Mouse (Mus musculus) CD4-positive, CD25-positive, alpha-beta regulatory T cell, adult 4 months (primary cell): ENCODE measurements around the gene Fam78a. TPM values are rescaled to one million over a fixed set of nuclear protein-coding genes. Genes with fewer than 3 reads are reported as not detected.

Experiments used
- ATAC-seq: one replicate; pipeline ENCODE4 v1.8.0; 2017
- polyA plus RNA-seq, 2 experiments: library from polyadenylated mRNA; unstranded; fragments of 100-300 nt; shearing (Covaris generic); gene quantifications; one replicate each; pipeline ENCODE4 v1.2.1; 2017

The Fam78a gene
- polyA plus RNA-seq: 10 to 100 TPM; 22.6 to 24.4 TPM

GRCm38 (mm10) chr2:32084111-32084871 lies at the start of gene Fam78a:
Gene Fam78a, minus strand, starts transcription at chr2:32084857.
- peak; percentile 44 for ATAC-seq

- peak; percentile 59 for ATAC-seq
Observed at GRCm38 (mm10) chr2:32134039-32134438, 49.4 kb upstream of the Fam78a start.

- ATAC-seq: no peak
Observed at GRCm38 (mm10) chr2:32132567-32132992, 47.9 kb upstream of the Fam78a start.

- no peak for ATAC-seq
Observed at GRCm38 (mm10) chr2:32131866-32132566, 47.4 kb upstream of the Fam78a start.

GRCm38 (mm10) chr2:32131205-32131834 lies 46.7 kb upstream of the Fam78a start:
- ATAC-seq: no peak

DNA sequence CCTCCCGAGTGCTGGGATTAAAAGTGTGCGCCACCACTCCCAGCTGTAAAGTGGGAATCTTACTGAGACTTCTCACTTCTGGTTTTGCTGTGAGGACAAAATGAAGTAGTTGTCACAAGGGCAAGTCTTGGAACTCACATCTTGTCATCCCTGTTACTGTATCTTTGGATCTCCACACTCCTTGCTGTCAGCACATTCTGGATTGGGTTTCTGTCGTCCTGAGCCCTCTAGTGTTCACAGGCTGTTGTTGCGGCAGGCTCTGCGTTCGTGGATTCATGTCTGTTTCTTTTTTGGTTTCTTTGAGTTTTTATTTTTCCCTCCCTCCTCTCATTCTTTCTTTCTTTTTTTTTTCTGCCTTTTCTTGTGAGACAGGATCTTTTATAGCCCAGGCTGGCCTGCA lies 45.8 kb upstream of the Fam78a start:
- peak; percentile 63 for ATAC-seq

DNA sequence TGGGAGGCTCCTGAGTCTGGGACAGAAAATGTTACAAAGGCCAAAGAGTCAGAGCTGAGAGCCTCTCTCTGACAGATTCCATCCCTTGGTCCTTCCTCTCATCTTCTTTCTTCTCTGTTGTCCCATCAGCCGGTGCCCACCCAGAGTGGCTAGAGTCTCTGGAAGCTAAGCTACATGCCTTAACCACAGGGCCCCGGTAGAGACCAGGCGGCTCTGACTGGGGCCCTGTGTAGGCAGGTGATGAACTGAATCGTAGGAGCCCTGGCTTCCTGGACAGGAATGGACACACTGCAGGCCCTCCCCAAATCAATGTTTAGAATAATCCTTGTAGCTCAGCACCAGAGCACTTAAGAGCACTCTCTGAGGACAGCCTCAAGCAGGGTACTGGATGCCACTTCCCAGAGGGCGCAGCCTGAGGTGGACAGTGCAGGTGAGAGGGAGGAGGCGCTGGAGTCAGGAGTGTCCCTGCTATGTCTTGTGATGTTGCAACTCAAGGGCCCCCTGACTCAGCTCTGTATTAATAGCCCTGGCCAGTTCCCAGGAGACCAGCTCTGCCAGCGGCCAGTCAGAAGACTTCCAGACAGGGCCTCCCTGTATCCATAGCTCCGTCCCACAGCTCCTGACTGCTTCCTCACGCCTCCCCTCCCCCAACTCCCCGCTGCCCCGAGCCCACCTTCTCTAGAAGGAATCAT lies 44.9 kb upstream of the Fam78a start:
- ATAC-seq: no peak

GRCm38 (mm10) chr2:32128536-32128841 lies 43.8 kb upstream of the Fam78a start:
- ATAC-seq: no peak

DNA sequence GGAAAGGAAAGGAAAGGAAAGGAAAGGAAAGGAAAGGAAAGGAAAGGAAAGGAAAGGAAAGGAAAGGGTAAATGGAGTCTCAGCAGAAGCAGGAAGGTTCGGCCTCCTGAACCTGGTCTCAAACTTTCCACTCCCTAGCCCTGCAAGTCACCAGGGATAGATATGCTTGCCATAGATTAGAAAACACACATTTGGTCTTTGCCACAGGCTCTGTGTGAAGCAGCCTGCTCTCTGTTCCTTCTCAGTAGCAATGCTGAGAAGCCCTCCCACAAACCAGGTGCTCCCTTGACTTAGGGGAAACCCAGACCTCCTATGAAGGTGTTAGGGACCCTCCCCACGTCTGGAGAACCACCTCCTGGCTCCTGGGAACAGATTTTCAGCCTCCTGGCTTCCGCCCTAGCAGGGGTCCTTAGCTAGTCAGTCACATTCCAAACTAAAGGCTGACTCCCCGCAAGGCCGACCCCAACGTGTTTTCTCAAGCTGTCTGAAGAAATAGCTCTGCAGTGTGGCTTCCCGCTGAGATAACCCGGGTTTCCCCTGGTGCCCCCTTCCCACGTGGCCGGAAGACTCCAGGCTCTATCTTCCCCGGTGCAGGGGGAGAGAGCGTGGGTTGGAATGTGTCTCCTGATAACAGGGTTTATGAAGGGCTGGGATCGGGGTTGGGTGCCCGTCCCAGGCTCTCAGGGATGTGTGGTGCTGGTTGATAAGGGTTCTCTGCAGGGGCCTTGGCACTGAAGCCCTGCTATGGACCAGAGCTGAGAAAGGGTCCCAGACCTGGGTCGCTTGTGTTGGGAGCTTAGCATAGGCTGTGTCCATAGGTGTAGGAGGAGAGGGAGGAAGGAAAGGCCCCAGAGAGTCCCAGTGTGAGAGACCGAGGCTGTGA lies 43.2 kb upstream of the Fam78a start:
- ATAC-seq: no peak

GRCm38 (mm10) chr2:32121785-32122184 lies 37.1 kb upstream of the Fam78a start:
- no peak for ATAC-seq

DNA sequence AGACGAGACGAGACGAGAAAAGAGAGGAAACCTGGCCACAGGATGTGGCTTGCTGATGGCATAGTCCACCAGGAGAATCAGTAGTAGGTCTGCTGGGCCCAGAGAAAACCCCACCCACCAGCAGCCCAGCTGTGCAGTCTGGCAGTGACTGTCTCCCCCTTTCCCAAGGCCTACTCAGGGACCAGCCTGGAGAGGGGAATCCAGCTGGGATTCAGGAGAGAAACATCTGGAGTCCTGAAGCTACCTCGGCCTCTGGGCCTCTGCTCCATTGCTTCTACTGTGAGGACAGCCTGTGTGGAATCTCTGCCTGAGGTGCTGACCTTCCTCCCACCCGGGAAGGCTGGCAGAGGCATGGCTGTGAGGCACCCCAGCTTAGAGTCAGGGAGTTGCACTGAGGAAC lies 36.5 kb upstream of the Fam78a start:
- peak; percentile 74 for ATAC-seq

DNA sequence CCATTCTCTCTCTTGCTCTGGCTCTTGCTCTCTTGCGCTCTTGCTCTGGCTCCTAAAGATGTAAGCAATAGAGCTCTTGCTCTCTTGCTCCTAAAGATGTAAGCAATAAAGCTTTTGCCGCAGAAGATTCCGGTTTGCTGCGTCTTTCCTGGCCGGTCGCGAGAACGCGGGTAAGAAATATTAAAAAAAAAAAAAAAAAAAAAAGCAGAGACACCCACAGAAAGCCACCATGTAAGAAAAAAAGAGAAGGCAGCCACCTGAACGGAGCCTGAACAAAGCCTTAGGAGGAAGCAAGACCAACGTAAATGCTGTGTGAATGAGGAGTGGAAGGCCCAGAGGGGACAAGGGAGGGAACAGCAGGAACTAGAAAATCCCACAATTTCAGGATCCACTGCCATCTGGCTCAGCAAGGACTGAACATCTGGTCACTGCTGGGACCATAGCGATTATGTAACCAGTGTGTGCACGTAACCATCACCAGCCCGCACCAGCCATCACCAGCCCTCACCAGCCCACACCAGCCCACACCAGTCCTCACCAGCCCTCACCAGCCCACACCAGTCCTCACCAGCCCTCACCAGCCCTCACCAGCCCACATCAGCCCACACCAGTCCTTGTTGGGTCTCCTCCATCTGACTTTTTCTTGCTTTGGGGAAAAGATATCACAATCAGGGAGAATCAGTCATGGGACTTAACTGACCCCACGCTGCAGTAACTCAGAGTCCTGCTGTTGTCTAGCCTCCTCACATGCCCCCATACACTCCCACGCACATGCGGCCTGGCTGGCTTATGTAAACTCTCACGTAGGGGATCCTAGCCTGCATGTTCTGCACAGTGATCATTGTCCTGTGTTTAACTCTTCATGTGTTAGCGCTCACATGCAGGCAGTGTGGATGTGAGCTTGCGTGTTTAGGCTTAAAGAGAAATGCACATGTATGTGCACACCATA lies 35.4 kb upstream of the Fam78a start:
- ATAC-seq: no peak

DNA sequence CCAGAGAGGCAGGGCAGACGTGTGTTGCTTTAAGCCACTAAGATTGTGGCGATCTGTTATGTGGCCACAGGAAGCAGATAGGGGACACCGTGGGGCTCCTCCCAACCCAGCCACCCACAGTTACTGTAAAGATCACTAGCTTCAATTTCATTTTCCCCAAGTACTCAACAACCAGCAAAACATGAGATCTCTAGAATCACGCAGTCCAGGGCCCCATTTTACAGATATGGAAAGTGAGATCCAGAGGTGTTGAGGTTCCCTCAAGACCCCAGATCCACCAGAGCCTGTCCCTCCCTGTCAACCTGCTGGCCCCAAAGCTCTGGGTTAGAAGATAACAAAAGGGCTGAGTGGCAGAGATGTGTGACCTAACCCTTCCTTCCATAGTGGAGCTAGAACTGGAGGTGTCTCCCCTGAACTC lies 31.2 kb upstream of the Fam78a start:
- ATAC-seq: no peak

- no peak for ATAC-seq
Observed at GRCm38 (mm10) chr2:32112548-32112947, 27.9 kb upstream of the Fam78a start.

DNA sequence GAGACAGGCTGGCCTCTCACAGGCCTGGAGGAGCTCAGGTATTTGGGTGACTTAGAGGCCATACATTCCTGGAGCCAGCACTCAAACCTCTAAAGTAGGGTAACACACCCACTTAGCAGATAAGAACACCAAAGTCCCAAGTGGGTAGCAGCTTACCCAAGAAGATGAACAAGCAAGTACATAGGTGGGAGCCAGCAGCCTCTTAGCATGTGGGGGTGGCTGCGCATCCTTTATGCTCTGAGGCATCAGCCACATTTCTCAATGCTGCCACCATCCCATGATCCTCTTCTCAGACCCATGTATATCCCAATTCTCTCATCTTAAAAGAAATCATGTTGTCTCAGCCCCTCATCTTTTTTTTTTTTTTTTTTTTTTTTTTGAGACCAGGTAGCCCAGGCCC lies 26.6 kb upstream of the Fam78a start:
- ATAC-seq: no peak

DNA sequence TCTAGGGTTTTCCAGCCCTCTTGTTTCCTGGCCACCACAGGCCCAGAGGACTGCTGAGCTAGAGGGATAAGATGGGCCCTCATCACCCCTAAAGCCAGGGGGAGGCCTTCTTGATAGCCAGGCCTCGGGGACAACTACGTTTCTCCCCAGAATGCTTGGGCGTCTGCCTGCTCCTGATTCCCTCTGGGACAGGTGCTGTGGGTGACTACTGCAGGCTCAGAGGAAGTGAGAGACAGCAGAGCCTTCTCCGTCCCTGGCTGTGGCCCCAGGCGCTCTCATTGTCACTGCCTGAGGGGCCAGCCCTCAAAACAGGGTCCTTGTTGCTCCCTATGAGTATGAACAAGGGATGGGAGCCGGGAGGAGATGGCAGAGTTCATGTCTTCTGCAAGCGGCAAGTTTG lies 21.3 kb upstream of the Fam78a start:
- no peak for ATAC-seq

- ATAC-seq: no peak
Observed at GRCm38 (mm10) chr2:32105117-32105913, 20.7 kb upstream of the Fam78a start.

- no peak for ATAC-seq
Observed at GRCm38 (mm10) chr2:32104122-32104521, 19.5 kb upstream of the Fam78a start.

GRCm38 (mm10) chr2:32103557-32103956 lies 18.9 kb upstream of the Fam78a start:
- no peak for ATAC-seq

DNA sequence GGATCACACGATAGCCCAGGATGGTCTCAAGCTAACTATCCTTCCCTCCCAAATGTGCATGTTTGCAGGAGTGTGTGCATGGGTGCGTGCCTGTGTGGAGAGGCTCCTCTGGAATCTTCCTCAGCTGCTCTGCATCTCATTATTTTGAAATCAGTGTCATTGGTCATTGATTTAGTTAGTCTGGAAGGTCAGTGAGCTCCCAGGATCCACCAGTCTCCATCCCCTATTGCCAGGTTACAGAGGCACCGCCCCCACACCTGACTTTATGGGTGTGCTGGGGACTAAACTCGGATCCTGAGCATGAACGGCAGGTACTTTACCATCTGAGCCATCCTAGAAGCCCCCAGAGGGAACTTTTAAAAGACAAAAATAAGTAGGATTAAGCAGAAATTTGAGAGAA lies 18.3 kb upstream of the Fam78a start:
- no peak for ATAC-seq
